Mouse (Mus musculus): ENCODE measurements around the gene Heph.

DNA sequence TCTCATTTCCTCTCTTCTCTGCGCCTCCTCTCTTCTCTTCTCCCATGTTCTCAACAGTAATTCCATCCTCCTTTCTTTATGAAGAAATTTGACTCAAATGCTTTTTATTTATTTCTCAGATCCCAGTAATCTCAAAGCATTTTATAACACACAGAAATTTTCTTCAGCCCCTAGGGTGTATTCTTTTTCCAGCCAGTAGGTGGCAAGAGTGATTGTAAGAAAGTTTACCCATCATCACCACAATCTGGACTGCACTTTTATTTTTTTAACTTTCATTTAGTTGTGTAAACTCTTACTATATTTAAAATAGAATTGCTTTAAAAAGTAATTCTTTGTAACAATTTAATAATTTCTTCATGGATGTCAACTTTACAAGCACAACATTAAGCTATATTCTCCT lies 46.4 kb downstream of the Heph start:
- no peak for TF ChIP-seq CTCF (IDR thresholded peaks at IDR 0.05; ENCODE audit: borderline replicate concordance, control insufficient read depth, extremely low read depth, insufficient read depth, low read length, poor library complexity)
- TF ChIP-seq POLR2A (IDR thresholded peaks at IDR 0.05; ENCODE audit: control insufficient read depth, extremely low read depth, insufficient read depth, low read length, poor library complexity), result no peak
